Mouse (Mus musculus) left cerebral cortex, postnatal 4 days (tissue): ENCODE data around the gene Aldh18a1. TPM values are rescaled to one million over a fixed set of nuclear protein-coding genes. Genes with fewer than 3 reads are reported as not detected.

ENCODE experiments used
- total RNA-seq, 2 experiments: library from RNA; stranded (reverse); gene quantifications; 2 replicates each; pipeline ENCODE4 v1.2.3; 2021

Aldh18a1 gene
- total RNA-seq, 2 experiments from 2014 or later = 39.7 to 42.1 TPM

Other genes starting within 250 kb of the Aldh18a1 start
- gene Sorbs1, start 74.7 kb downstream of the Aldh18a1 start, total RNA-seq = 100 to 1,000 TPM; 141 to 154 TPM
- gene Tctn3, start 23.8 kb upstream of the Aldh18a1 start, total RNA-seq = 10 to 100 TPM; 21.9 to 22.2 TPM
- 10 to 100 TPM; 11.3 to 12.3 TPM for gene Entpd1, start 23.9 kb upstream of the Aldh18a1 start, total RNA-seq
- 1 to 10 TPM; 1.2 to 1.4 TPM for gene Cc2d2b, start 160.3 kb upstream of the Aldh18a1 start, total RNA-seq
- 10 to 100 TPM; 14.0 to 14.7 TPM for gene Ccnj, start 242.8 kb upstream of the Aldh18a1 start, total RNA-seq